Mouse (Mus musculus) kidney, adult 2 months (tissue): ENCODE results near the gene Tank.

Experiments
- CTCF ChIP-seq: fragments of 200-500 bp; conservative IDR thresholded peaks from 2 replicates; pipeline ENCODE4 v1.5.1; 2011; ENCODE audit warnings: low read depth, mild to moderate bottlenecking, control low read depth, low read length, moderate library complexity, mixed read lengths; ENCODE audit not compliant: insufficient read depth, insufficient read length
- POLR2A ChIP-seq: fragments of 200-500 bp; IDR thresholded peaks from one replicate; pipeline ENCODE4 v1.6.1; 2011; ENCODE audit warnings: low read depth, low read length, control low read depth

DNA sequence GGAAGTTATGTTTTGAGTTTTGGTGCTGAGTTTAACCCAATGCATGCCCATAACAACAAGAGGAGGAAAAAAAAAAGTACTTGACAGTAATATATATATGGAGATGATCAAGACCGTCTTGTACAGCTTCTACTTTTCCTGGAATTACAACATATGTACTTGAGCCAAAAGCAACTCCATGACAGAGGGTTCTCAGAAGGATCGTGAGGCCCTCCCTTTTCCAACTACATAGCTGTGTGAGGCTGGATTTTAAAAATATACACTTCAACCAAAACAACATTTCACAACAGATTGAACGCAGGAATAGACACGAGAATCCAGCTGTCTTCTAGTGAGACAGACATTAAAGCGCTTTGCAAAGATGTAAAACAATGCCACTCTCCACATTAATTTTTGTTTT lies 26.7 kb upstream of the Tank start:
- TF ChIP-seq CTCF (no peak), POLR2A (no peak)
